Mouse (Mus musculus) liver, adult 2 months (tissue): ENCODE measurements around the gene Tbpl1. TPM values are rescaled to one million over a fixed set of nuclear protein-coding genes. Genes with fewer than 3 reads are reported as not detected.

ENCODE experiments used
- DNase-seq: peaks from one replicate; pipeline ENCODE4 v3.0.0-alpha.2; 2011; ENCODE audit warnings: low read depth, low spot score; ENCODE audit errors: extremely low read depth
- H3K27ac ChIP-seq: fragments of 200-500 bp; replicated peaks from 2 replicates; pipeline ENCODE4 v1.5.1; 2012; ENCODE audit warnings: low read depth, mild to moderate bottlenecking, control low read depth, inconsistent platforms, low read length; ENCODE audit not compliant: insufficient read depth
- H3K27me3 ChIP-seq: fragments of 200-500 bp; 2 replicates; pipeline ENCODE4 v1.6.1; 2012; ENCODE audit warnings: mild to moderate bottlenecking, moderate library complexity, low read length, inconsistent platforms; ENCODE audit not compliant: control insufficient read depth, insufficient read depth
- H3K36me3 ChIP-seq: fragments of 200-500 bp; 2 replicates; pipeline ENCODE4 v1.6.1; 2012; ENCODE audit warnings: low read length, inconsistent platforms; ENCODE audit not compliant: control insufficient read depth, insufficient read depth
- H3K4me1 ChIP-seq: fragments of 200-500 bp; 2 replicates; pipeline ENCODE4 v1.6.1; 2011; ENCODE audit warnings: low read length; ENCODE audit not compliant: control insufficient read depth, insufficient read depth
- H3K4me3 ChIP-seq: fragments of 200-500 bp; 2 replicates; pipeline ENCODE4 v1.5.1; 2011; ENCODE audit warnings: low read depth, mild to moderate bottlenecking, control low read depth, low read length, moderate library complexity; ENCODE audit not compliant: insufficient read depth
- H3K79me2 ChIP-seq: fragments of 200-500 bp; 2 replicates; pipeline ENCODE4 v1.6.1; 2012; ENCODE audit warnings: inconsistent platforms, mild to moderate bottlenecking, low read length, moderate library complexity; ENCODE audit not compliant: control insufficient read depth, insufficient read depth
- H3K9ac ChIP-seq: fragments of 200-500 bp; 2 replicates; pipeline ENCODE4 v1.6.1; 2012; ENCODE audit warnings: low read depth, mild to moderate bottlenecking, control low read depth, inconsistent platforms, low read length
- CTCF ChIP-seq: fragments of 200-500 bp; IDR thresholded peaks from 2 replicates; pipeline ENCODE4 v1.5.1; 2011; ENCODE audit warnings: low read depth, low read length, control low read depth
- POLR2A ChIP-seq: fragments of 200-500 bp; IDR thresholded peaks from 2 replicates; pipeline ENCODE4 v1.6.1; 2011; ENCODE audit warnings: low read length, control low read depth; ENCODE audit not compliant: insufficient read depth; ENCODE audit errors: extremely low read depth
- WGBS: fragments of 180-500 bp; shearing (Covaris S2); methylation state at CpG from one replicate; pipeline ENCODE4 v1.1.7; 2018; 5-methylcytosine and 5-hydroxymethylcytosine counted together
- polyA plus RNA-seq: library from polyadenylated mRNA; depleted of rRNA; stranded (reverse); fragments of >200 nt; gene quantifications from 2 replicates; pipeline ENCODE4 v1.2.3, GENCODE M21; 2012; rRNA removed
- total RNA-seq: library from RNA; depleted of rRNA; stranded (reverse); fragments of >200 nt; gene quantifications from 2 replicates; pipeline ENCODE4 v1.2.3, GENCODE M21; 2014; rRNA removed

Tbpl1 gene
- total and polyA plus RNA-seq, 2 experiments: 6.0 to 8.3 TPM

DNA sequence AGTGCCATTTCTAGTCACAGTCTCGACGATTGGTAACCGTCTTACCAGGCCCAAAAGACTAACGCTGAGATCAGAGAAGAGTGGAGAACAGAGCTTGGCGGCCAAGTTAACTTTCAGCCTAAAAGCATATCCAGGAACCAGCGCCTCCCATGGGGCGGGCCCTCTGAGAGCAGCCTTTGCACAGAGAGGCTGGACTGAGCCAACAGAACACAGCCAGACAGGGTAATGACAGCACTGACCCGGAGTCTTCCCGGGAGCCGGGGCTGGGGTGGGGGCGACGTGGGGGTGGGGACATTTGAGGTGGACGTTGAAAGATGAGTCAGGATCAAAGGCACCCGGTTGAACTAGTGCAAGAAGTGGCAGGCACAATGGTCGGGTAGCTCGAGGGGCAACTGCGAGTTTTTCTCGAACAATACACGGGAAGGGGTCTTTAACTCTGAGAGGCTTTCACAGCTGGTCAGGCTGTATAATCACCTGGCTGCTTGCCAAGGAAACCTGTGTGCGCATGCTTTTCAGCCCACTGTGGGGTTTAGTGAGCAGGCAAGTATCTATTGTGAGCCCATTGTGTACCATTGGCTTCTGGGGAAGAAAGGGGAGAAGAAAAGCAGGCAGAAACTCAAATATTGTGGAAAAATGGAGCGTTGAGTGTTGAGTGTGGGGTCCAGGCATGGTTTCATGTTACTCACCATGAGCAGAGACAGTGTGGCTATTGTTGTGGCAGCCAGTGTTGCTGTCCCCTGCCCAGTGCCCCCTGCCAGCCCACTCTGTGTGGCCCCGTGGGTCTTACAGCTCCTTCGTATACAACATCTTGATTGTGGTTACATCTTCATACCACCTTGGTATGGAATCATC, 73.0 kb downstream of the Tbpl1 start:
- H3K4me3 ChIP-seq: no peak overlapping the region
- no peak for DNase-seq
- H3K4me1 ChIP-seq: no peaks in the 10 kb centered on the region
- H3K79me2 ChIP-seq: no peaks in the 10 kb centered on the region
- TF ChIP-seq POLR2A: no peak
- no peak for TF ChIP-seq CTCF
- H3K9ac ChIP-seq: no peak overlapping the region
- H3K36me3 ChIP-seq: no peaks in the 10 kb centered on the region
- no peak overlapping the region for H3K27ac ChIP-seq
- no peaks in the 10 kb centered on the region for H3K27me3 ChIP-seq
- WGBS: 58% methylated on average over 23 of the region's 23 CpGs

Other genes with a start within 250 kb of the Tbpl1 start
- gene Slc2a12, start 86.9 kb downstream of the Tbpl1 start, total RNA-seq: 0.13 and 0.46 TPM in 2 replicates
- 0.05 and 0.13 TPM in 2 replicates for gene Slc2a12, start 86.9 kb downstream of the Tbpl1 start, polyA plus RNA-seq
- gene Tcf21, start 88.2 kb upstream of the Tbpl1 start, total RNA-seq: 2.7 and 4.7 TPM in 2 replicates
- gene Tcf21, start 88.2 kb upstream of the Tbpl1 start, polyA plus RNA-seq: 11.6 and 13.6 TPM in 2 replicates